Mouse (Mus musculus) kidney, adult 11 months (tissue): Measurements from ENCODE around the gene Abhd2.
A peak's percentile ranks its signal among the peaks of the same experiment; 100 is the strongest.

Experiments used
- DNase-seq: peaks from one replicate; pipeline ENCODE4 v3.0.0; 2022

Abhd2 gene

GRCm38 (mm10) chr7:79387140-79387539 is 114.1 kb downstream of the Abhd2 start:
- no peak for DNase-seq

GRCm38 (mm10) chr7:79387991-79388390 is 115.0 kb downstream of the Abhd2 start:
- no peak for DNase-seq

- DNase-seq, result no peak
Measured at GRCm38 (mm10) chr7:79388671-79389206, 115.7 kb downstream of the Abhd2 start.

GRCm38 (mm10) chr7:79390141-79390708 is 117.2 kb downstream of the Abhd2 start:
- DNase-seq, result no peak

- DNase-seq, result no peak
Measured at GRCm38 (mm10) chr7:79391471-79391870, 118.5 kb downstream of the Abhd2 start.

- peak; percentile 90 for DNase-seq
Measured at GRCm38 (mm10) chr7:79391883-79392649, 119.1 kb downstream of the Abhd2 start, which contains the start of gene Fanci. Gene Fanci, plus strand, starts transcription at chr7:79391929.

- no peak for DNase-seq
Measured at GRCm38 (mm10) chr7:79392860-79393513, 120.0 kb downstream of the Abhd2 start.

GRCm38 (mm10) chr7:79393924-79394323 is 120.9 kb downstream of the Abhd2 start:
- DNase-seq, result no peak

GRCm38 (mm10) chr7:79394666-79395065 is 121.7 kb downstream of the Abhd2 start:
- DNase-seq, result no peak

GRCm38 (mm10) chr7:79395186-79395585 is 122.2 kb downstream of the Abhd2 start:
- no peak for DNase-seq

GRCm38 (mm10) chr7:79397446-79397963 is 124.5 kb downstream of the Abhd2 start:
- DNase-seq, result no peak

- no peak for DNase-seq
Measured at GRCm38 (mm10) chr7:79398426-79398825, 125.4 kb downstream of the Abhd2 start.

GRCm38 (mm10) chr7:79398971-79399370 is 126.0 kb downstream of the Abhd2 start:
- DNase-seq, result no peak

- DNase-seq, result no peak
Measured at GRCm38 (mm10) chr7:79400296-79400695, 127.3 kb downstream of the Abhd2 start.

GRCm38 (mm10) chr7:79414449-79415375 is 141.7 kb downstream of the Abhd2 start:
- no peak for DNase-seq
